Mouse (Mus musculus): Measurements from ENCODE around the gene Dmtf1. TPM values are rescaled to one million over a fixed set of nuclear protein-coding genes. Genes with fewer than 3 reads are reported as not detected.

Gene Dmtf1
- polyA plus RNA-seq (2021; fragmentation: Nextera tagmentation), result 21.2 and 22.5 TPM in 2 replicates
- long read RNA-seq, experiment 1, transcript Dmtf1-201 (18 exons, 3,806 nt), result major isoform, 15 of 54 reads
- long read RNA-seq, experiment 1, transcript Dmtf1-202 (17 exons, 3,498 nt), result minor isoform, 8 of 54 reads
- long read RNA-seq, experiment 1, partial matches to known transcripts, result 15 of 54 reads
- long read RNA-seq, experiment 1, other reads (novel, unspliced or antisense), result 15 of 54 reads
- long read RNA-seq, experiment 2, transcript Dmtf1-201 (18 exons, 3,806 nt), result major isoform, 123 of 276 reads
- long read RNA-seq, experiment 2, transcript Dmtf1-202 (17 exons, 3,498 nt), result minor isoform, 59 of 276 reads
- long read RNA-seq, experiment 2, partial matches to known transcripts, result 8 of 276 reads
- long read RNA-seq, experiment 2, other reads (novel, unspliced or antisense), result 81 of 276 reads

DNA sequence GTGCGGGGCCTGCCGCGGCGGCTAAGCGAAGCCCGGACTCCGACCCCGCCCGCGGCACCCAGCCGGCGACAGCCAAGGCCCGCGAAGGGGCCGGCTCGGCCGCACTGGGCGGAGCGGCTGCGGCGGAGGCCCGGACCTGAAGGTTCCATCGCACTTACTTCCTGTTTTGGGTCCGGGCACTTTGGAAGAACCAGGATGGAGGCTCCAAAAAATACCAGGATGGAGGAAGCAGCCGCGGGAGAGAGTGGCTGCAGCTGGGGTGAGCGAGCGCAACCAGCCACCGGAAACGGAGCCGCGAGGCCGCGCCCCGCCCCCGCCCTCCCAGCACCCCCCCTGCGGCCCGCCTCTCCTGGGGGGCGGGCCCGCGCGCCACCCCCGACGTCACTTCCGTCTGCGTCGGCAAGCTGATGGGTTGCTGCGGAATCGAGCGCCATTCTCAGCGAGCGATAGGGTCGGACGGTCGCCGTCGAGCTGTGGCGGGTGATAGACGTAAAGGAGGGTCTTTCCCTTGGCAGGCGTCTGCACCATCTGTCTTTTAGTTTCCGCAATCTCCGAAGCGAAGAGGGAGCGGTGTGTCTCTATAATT, at the start of gene Dmtf1:
TSS of gene Dmtf1 (minus strand) at position 321 of the 586 bp plus-strand sequence.

GRCm38 (mm10) chr5:9100207-9100848, 61.2 kb downstream of the Dmtf1 start, which contains the start of gene Tmem243:
Gene Tmem243 (plus strand): TSS chr5:9100668.

Other genes with a start within 250 kb of the Dmtf1 start
- 15.5 and 20.1 TPM in 2 replicates for gene Crot, start 164.5 kb downstream of the Dmtf1 start, polyA plus RNA-seq (2021; fragmentation: Nextera tagmentation)
- 4.0 and 5.1 TPM in 2 replicates for gene Tmem243, start 61.1 kb downstream of the Dmtf1 start, polyA plus RNA-seq (2021; fragmentation: Nextera tagmentation)
- 12.3 and 13.9 TPM in 2 replicates for gene 9330182L06Rik, start 104.3 kb upstream of the Dmtf1 start, polyA plus RNA-seq (2021; fragmentation: Nextera tagmentation)

Data from layer of hippocampus, adult 6 months (tissue).